Comparison of ENCODE assay signal across 26 mouse cellular contexts in the genomic region with DNA sequence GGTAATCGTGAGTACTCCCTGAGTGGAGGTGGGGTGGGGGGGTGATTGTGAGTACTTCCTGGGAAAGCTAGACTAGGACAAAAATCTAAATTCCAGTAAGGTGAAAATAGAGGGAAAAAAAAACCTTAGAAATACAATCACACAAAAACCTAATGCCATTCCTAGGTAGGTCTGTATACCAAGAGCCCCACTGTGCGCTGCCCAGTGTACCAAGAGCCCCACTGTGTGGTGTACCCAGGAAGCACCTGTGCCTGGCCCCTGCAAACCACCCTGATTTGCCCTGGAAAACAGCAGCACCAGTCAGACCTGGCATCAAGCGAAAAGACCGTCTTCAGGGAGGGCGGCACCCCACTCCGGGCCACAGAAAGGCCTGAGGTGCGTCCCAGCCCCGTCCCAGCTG.
"Had no signal": no experiment of that assay in that cellular context is flagged by ENCODE, and none has a peak within 500 bp of the region (broad histone marks: within the 10 kb centered on the region; RNA-seq: fewer than 3 reads in every experiment).

No protein-coding gene starts in this region.

- H3K4me3 ChIP-seq: embryonic facial prominence, embryonic 10.5 days; embryonic facial prominence, embryonic 12.5 days; embryonic facial prominence, embryonic 13.5 days; embryonic facial prominence, embryonic 15.5 days; erythroblast, embryonic 14.5 days; forebrain, embryonic 10.5 days; forebrain, embryonic 12.5 days; forebrain, embryonic 13.5 days; forebrain, embryonic 15.5 days; gastrocnemius, adult 2 months; heart, adult 2 months had no signal

- H3K9ac ChIP-seq: embryonic facial prominence, embryonic 12.5 days; embryonic facial prominence, embryonic 13.5 days; embryonic facial prominence, embryonic 15.5 days; forebrain, embryonic 12.5 days; forebrain, embryonic 13.5 days; forebrain, embryonic 15.5 days; forebrain, postnatal 0 days had no signal

- H3K9me3 ChIP-seq: embryonic facial prominence, embryonic 10.5 days; embryonic facial prominence, embryonic 12.5 days; embryonic facial prominence, embryonic 15.5 days; forebrain, embryonic 10.5 days; forebrain, embryonic 12.5 days; forebrain, embryonic 13.5 days; forebrain, embryonic 15.5 days had no signal

- DNase-seq: cerebellum, adult 9-10 months; cerebellum, adult 9-11 months; cerebellum, postnatal 10 days; cerebellum, postnatal 14 days; cerebellum, postnatal 25 days; cerebellum, postnatal 36 days; forebrain, postnatal 0 days; gastrocnemius, adult 2 months; gastrocnemius, postnatal 10 days; gastrocnemius, postnatal 14 days; gastrocnemius, postnatal 25 days; gastrocnemius, postnatal 36 days; heart, adult 11 months; heart, adult 18-20 months; heart, adult 2 months had no signal

- H3K27me3 ChIP-seq: embryonic facial prominence, embryonic 15.5 days; forebrain, embryonic 15.5 days had no signal

- ATAC-seq: forebrain, embryonic 13.5 days; forebrain, embryonic 14.5 days; forebrain, embryonic 15.5 days; forebrain, embryonic 16.5 days; forebrain, postnatal 0 days had no signal

- H3K27ac ChIP-seq: embryonic facial prominence, embryonic 10.5 days; embryonic facial prominence, embryonic 12.5 days; embryonic facial prominence, embryonic 13.5 days; embryonic facial prominence, embryonic 15.5 days; forebrain, embryonic 10.5 days; forebrain, embryonic 12.5 days; forebrain, embryonic 13.5 days; forebrain, embryonic 15.5 days; gastrocnemius, adult 2 months; heart, adult 2 months had no signal

- H3K4me2 ChIP-seq: embryonic facial prominence, embryonic 12.5 days; embryonic facial prominence, embryonic 13.5 days; embryonic facial prominence, embryonic 15.5 days; forebrain, embryonic 12.5 days; forebrain, embryonic 13.5 days; forebrain, embryonic 15.5 days had no signal

- H3K36me3 ChIP-seq: embryonic facial prominence, embryonic 10.5 days; embryonic facial prominence, embryonic 15.5 days; forebrain, embryonic 10.5 days; forebrain, embryonic 12.5 days; forebrain, embryonic 15.5 days had no signal
